Mouse (Mus musculus): ENCODE measurements at regions not wholly inside any gene's neighbourhood (a gene's known extent, or its start where the extent isn't known, plus 50 kb on each side); places are given as distances from the start of the nearest gene placed in this dataset.

- DNase-seq (ENCODE audit: low read depth, low spot score), result no peak
Measured at GRCm38 (mm10) chr17:83935232-83935631, 87.5 kb upstream of the Haao start.

- DNase-seq (ENCODE audit: low read depth, low spot score), result no peak
Measured at GRCm38 (mm10) chr17:83933743-83934142, 86.0 kb upstream of the Haao start.

DNA sequence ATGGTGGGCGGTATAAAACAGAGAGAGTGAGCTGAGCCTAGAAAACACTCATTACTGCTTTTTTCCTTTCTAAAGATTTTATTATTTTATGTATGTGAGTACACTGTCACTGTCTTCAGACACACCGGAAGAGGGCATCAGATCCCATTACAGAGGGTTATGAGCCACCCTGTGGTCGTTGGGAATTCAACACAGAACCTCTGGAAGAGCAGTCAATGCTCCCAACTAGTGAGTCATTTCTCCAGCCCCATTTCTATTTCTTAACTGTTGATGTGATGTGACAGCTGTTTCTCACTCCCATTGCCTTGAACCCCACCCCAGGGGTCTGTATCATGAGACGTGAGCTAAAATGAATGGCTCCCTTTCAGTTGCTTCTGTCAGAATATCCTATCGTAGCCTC lies 82.6 kb upstream of the Haao start:
- DNase-seq (ENCODE audit: low read depth, low spot score), result no peak

DNA sequence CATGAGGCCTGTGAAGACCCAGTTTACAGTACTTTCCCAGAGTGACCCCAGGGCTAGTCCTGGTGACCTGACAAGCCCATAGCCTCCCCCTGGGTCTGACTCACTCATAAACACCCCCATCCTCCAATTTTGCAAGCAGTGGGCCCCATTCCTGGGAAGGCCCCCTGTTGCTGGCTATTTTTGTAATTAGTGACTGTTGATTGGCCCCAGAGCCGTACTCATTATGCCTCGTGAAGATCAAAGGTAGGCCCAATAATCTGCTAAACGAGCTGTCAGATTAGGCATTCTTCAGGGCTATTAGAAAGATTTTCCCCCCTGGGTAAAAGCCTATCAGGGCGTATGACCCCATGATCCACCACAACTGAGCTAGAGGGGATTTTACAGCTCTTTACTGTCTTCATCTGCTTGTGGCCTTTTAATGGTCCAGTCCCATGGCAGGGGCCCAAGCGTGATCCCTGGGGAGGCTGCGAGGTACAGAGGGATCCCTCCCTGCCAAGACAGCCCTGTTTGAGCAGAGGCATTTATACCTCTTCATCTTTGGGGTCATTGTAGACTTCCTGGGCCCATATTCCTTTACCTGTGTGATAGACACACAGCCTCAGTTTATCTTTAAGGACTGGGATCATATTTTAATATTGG lies 80.1 kb upstream of the Haao start:
- DNase-seq (ENCODE audit: low read depth, low spot score), result no peak

GRCm38 (mm10) chr17:83924259-83924922 lies 76.6 kb upstream of the Haao start:
- no peak for DNase-seq (ENCODE audit: low read depth, low spot score)

DNA sequence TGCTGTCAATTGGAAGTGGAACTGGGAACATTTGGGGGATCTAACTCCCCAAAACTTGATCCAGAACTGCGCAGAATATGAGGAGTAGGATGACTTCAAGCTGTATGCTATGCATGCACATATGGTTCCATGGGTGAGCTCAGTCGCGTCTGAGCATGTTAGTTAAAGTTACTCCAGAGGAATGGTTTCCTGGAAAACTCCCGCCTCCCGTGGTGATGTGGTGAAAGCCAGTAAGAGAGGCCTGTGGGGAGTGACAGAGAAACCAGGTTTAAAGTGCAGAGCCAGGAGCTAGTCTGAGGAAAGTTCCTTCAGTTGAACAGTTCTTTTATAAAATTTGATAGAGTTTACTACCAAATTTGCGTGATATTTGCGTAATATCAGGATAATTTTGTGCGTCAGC lies 73.1 kb upstream of the Haao start:
- no peak for DNase-seq (ENCODE audit: low read depth, low spot score)

GRCm38 (mm10) chr17:83920225-83920624 lies 72.5 kb upstream of the Haao start:
- no peak for DNase-seq (ENCODE audit: low read depth, low spot score)

DNA sequence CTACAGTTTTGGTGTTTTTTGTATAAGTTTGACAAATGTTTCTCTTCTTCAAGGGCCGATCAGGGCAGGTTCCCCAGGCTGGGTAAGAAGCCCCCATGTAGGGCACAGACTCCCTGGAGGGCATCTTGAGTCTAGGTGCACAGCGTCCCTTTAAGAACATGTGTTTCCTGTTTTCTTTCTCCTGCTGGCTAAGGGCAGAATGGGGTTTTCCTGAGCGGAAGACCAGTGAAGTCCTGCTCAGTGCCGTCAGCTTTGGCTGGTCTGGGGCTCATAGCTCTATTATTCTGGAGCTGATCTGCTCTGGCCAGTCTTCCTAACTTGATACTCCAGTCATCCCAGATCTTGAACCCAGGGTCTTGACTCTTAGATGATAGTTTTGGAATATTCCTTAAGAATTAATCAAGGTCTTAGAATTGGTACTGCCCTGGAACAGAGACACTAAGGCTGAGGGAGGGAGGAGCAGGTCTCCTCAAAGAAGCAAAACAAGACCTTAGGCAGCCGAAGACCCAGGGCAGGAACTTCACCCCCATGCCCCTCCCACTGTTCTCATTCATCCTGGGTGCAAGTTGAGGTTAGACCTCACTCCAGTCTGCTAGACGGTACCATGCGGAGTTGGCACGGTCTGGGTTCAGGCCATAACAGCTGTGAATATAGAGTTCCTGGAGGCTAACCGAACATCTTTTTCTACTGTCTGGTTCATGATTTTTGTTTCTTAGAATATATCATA lies 70.8 kb upstream of the Haao start:
- no peak for DNase-seq (ENCODE audit: low read depth, low spot score)

- DNase-seq (ENCODE audit: low read depth, low spot score), result no peak
Measured at GRCm38 (mm10) chr17:83917781-83918180, 70.0 kb upstream of the Haao start.

DNA sequence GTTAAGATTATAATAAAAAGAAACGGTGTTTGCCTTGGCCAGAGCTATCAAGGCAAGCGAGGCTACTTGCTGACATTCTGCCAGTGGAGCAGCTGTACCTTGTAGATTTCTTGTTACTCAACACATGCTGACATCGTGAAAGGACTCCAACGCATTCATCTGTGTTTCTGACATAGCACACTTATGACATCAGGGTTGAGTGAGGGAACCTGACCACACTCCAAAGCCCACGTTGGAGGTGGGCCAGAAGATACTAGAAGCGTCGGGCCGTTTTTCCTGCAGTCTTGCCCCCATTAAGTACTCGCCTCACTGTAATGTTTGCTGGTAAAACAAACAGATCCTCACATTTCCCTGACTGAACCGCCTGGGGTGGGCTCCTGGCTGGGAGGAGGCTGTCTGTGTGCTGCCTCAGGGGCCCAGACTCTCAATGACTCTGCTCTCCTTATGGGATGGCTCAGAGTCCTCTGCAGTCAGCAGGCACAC lies 69.0 kb upstream of the Haao start:
- DNase-seq (ENCODE audit: low read depth, low spot score), result no peak

DNA sequence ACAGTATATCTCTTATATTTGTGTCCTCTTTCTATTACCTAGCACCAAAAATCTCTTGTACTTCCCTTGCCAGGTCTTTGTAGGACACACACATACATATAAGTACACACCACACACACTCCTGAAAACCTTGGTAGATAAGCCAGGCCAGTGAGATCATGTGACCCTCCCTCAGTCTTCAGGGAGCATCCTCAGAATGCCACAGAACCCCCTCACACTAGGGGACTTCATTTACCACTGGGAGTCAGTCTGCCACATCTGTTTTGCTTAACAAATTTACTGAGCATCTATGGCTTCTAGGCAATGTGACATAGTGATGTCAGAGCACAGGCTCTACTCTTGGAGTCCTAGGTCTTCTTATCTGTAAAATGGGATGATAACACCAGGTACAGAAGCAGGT lies 67.3 kb upstream of the Haao start:
- no peak for DNase-seq (ENCODE audit: low read depth, low spot score)

DNA sequence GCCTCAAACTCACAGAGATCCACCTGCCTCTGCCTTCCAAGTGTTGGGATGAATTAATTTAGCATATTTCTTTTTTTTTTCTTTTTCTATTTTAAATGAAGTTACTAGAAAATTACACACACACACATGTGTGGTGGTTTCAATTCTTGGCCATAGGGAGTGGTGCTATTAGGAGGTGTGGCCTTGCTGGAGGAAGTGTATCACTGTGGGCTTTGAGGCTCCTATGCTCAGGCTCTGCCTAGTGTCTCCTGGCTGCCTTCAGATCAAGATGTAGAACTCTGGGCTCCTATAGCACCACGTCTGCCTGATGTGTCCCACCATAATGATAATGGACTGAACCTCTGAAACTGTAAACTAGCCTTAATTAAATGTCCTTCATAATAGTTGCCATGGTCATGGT lies 66.8 kb upstream of the Haao start:
- DNase-seq (ENCODE audit: low read depth, low spot score), result no peak

GRCm38 (mm10) chr17:83913711-83914415 lies 66.1 kb upstream of the Haao start:
- no peak for DNase-seq (ENCODE audit: low read depth, low spot score)

DNA sequence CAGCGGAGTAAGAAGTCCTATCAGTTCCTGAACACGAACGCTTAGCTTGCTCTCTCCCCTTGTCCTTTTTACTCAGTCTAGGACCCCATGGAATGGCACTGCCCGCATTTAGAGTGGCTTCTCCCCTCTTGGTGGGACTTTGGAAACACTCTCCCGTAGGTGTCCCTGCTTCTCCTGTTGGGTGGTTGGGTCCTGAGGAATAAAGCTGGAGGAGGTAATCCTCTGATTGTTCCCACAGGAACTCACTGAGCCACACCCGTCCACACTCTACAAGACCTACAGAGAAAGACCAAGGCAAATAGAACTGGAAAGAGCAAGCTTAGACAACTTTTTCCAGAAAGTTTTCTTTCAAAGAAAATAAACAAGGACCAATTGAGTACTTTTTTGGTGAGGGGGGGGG lies 64.7 kb upstream of the Haao start:
- no peak for DNase-seq (ENCODE audit: low read depth, low spot score)

GRCm38 (mm10) chr17:83908811-83909210 lies 61.0 kb upstream of the Haao start:
- no peak for DNase-seq (ENCODE audit: low read depth, low spot score)

DNA sequence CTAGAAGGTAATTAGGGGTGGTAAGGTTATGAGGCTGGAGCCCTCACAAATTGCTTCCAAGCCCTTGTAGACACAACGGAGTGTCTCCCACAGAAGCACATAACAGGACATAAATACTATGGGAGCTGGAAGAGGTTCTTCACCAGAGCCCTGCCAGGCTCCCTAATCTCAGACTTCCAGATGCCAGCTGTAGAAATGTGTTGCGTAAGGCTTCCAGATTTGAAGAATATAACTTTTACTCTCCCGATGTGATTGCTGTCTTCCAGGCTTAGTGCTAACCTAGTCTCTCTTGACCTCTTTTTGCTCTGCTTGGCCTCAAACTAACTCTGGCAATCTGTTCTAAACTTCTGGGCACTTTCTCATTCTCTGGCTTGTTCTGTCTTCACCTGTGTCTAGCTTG lies 59.8 kb upstream of the Haao start:
- DNase-seq (ENCODE audit: low read depth, low spot score), result no peak

DNA sequence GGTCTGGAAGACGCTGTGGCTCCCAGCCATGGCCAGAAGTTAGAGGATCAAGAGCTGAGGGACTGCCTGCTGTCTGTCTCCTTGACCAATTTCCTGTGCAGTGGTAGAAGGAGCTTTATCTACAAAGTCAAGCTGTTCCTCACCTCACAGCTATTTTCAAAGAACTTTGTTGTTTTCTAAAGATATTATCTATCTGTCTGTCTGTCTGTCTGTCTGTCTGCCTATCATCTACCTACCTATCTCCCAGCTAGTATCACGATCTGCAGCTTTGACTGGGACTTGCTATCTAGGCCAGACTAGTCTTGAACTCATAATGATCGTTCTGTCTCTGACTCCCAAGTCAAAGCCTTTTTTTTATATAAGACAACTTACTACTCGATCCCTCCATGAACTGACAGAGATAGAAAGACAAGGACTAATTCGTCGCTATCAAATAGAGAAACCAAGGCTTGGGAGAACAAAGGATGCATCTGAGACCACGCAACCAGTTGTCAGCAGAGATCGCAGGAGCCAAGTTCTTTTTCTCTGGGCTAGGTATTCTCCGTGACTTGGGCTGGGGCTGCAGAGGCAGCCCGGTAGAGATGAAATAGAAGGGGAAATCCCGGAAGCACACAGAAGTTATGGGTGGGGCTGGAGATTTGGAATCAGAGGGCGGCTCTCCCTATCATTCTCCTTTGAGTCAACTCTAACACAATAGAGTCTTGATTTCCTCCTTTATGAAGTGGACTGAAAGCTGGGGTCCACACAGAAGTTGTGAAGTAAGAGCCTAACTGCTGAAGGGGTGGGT lies 59.2 kb upstream of the Haao start:
- no peak for DNase-seq (ENCODE audit: low read depth, low spot score)

- peak; percentile 84 for DNase-seq (ENCODE audit: low read depth, low spot score)
Measured at GRCm38 (mm10) chr17:83903467-83903866, 55.7 kb upstream of the Haao start.

GRCm38 (mm10) chr17:83902523-83902922 lies 54.8 kb upstream of the Haao start:
- DNase-seq (ENCODE audit: low read depth, low spot score), result no peak

DNA sequence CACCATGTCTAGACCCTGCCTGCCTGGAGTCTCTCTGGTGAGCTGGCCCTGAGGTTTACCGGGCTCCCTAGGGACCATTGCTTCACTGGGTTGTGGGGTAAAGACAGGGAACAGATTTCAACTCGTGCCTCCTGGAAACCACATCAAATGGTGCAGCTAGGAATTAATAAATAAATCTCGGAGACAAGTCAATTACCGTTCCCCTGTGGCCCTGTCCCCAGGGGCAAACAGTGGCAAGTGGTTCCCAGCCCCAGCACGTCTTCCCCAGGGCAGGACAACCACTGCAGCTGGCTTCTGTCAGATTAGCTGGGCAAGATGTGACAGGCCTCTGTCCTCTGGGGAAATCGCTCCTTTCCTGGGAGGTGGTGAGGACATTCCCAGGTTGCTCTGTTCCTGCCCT lies 54.3 kb upstream of the Haao start:
- DNase-seq (ENCODE audit: low read depth, low spot score), result no peak

DNA sequence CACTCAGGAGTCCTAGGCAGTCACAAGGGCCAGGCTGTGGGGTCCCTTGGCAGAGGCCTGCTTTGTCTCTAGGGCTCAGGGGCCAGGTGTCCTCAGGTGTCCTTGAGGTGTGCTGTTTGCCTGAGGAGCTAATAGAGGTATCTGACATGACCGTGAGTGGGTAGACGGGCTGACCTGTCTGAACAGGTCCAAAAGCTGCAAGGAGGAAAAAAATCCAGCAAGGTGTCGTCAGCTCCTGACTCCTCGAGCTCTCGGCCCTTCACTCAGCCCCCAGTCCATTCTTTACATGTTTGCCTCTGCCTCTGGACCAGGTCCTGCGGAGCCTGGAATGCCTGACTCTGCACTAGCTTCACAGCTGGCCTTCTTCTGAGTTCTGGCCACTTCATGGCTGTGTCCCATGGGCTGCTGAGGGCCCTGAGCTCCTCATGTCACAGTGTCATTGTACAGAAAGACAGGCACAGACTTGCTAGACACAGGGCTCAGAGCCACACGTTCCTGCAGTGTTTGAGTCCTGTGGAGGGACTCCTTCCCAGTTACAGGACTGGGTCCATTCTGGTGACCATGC lies 51.9 kb upstream of the Haao start:
- DNase-seq (ENCODE audit: low read depth, low spot score), result no peak
